Mouse (Mus musculus) erythroid progenitor cell, adult 5-6 weeks (primary cell): ENCODE measurements at regions not wholly inside any gene's neighbourhood (a gene's known extent, or its start where the extent isn't known, plus 50 kb on each side); places are given as distances from the start of the nearest gene placed in this dataset.
"Not testable (repeated sequence)": the region's sequence is repeated elsewhere in the genome, so short reads cannot be mapped to it uniquely, and the experiment has no call there.

Experiments
- ATAC-seq: replicated peaks from 2 replicates; pipeline ENCODE4 v1.8.0; 2016; ENCODE audit warnings: moderate number of reproducible peaks, mild to moderate bottlenecking, moderate TSS enrichment, inconsistent platforms; ENCODE audit not compliant: poor library complexity, low FRiP score, severe bottlenecking

DNA sequence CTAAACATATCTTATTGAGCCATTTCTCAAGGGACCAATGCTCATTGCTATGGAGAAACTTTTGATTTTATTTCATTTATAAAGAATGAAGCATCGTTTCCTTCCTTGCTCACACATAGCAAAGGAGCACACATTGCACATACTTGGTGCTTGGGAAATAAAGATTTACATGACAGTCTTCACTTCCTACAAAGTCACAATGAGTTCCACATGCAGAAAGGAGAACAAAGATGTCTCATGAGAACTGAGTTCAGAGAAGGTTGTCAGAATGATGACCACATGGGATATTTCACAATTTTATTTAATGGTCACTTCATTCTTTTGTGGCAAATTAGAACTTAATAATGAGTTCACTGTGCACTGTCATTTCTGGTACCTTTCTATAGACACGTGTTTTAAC is 114.3 kb upstream of the Egfr start:
- no peak for ATAC-seq

DNA sequence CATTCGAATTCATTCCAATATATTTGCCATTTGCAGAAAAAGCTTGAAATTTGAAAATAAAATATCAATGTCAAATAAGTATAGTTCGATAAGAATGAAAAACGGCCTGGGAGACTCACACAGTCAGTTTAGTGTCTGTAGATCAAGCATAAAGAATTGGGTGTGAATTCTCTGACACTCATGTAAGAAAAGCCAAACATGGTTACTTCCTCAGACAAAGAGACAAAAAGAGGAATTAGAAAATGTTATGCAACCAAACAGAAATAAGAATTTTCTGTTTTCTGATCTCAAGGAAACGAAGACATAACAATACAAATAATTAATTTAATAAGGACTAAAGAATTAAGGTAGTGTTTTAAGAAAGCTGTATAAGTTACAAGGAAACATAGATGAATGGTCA is 113.7 kb upstream of the Egfr start:
- no peak for ATAC-seq

DNA sequence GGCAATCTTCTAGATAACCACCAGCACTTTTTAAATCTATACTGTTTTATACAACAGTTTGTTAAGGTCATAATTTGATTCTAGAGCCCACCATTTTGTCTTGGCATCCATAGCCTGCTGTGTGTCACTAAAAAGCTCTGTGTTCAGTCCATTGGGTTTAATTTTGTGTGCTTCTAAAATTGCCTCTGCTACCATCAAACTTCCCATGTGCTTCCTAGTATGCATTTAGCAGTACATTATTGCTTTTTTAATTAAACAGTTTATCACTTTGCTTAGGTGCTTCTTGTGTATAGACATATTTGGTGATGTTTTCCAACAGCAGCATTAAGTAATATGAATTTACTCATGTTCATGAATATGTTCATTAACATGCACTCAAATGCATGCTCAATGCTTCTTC is 102.4 kb upstream of the Egfr start:
- no peak for ATAC-seq

DNA sequence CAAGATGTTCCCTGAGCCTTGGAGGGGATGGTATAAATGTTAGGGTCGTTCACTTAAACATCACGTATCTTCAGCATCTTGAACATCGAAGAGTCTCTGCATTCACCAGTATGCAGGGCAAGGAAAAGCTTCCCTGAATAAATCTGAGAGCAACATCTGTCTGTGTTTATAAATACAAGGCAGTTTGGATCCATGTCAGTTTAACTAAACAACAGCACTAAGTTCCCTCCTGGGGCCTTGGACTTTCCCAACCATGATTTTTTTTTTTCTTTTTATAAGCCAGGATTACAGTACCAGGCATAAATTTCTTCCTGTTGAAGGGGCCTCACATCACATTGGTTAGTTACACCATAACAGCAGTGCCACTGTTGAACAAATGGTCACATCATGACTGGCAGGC is 88.2 kb upstream of the Egfr start:
- ATAC-seq, result no peak

DNA sequence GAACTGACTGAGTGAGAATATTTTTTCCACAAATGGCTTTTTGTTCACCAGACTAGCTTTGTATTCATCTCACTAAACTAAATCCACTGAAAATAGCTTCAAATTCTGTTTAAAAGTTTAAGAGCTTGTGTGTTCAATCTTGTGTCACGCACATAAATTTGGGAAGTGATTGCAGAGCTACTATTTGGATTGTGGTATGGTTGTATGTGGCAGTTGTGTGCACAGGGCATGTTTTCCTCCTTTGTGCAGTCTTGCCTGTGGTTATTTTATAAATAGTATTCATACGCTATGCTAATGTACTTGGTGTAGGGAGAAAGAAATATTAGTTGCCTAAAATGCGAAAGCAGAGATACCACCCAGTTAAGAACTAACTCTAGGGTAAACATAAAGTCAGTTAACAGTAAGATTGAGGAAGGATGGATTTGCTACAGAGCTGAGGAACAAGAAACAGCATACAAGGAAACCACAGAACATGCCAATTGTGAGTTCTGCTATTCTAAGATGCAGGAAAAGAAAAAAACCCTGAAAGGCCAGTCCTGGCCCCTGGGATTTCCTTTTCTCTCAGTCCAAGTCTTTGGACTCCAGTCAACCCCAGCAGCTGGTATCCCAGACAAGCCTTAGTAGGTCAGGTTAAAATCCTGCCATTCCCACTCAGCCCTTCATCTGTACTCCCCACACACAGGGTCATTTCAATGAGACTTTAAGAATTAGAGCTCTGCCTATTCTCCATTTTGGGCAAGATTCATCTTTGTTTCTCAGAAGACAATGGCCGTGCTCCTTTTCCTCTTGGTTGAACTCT is 82.4 kb upstream of the Egfr start:
- no peak for ATAC-seq

DNA sequence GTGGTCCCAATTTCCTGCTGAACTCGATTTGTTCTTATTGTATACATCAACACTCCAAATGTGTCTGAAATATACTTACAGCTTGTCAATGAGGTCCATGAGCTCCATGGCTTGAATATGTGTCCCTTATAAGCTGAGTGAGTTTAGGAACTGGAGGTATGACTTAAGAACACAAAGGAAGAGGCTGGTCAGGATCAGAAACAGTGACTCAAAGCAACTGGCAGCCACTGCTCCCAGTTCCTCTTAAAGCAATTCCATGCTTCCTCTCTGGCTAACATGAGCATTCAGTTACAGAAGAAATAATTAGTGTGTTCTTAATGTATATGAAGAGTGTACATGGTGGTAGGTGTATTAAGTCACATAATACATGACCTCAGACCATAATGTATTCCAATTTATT is 81.7 kb upstream of the Egfr start:
- ATAC-seq, result no peak

DNA sequence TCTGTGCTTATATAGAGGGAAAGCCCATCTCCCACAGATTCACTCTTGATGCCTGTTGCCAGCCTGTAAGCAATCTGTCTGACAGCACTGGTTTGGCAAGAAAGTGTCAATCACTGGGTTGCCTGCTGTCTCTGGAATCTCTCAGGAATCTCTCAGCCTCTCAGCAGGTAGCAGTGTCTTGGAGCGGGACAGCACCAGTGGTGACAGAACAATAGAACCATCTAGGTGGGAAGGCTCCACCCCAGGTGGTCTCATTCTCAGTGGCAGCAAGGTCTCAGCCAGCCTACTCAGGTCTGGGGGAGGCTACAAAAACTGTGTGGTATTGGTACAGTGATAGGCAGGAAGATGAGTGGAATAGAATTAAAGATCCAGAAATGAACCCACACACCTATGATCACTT is 76.1 kb upstream of the Egfr start:
- ATAC-seq, result not testable (repeated sequence)

DNA sequence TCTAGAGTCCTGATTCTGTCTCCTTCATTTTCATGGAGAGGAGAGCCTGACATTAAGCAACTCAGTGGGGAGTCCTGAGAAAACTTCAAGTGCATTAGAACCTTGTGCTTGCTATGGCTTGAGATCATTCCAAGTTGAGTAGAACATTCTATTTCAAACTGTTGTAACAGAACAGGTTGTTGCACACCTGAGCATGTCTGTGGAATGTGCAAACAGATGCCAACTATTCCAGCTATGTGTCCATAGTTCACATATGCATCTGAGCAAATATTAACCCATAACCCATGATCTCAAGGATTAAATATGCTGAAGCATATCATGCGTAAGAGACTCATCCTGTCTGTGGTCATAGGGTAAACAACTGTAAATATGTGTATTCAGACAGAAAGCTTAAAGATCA is 68.5 kb upstream of the Egfr start:
- ATAC-seq, result no peak

DNA sequence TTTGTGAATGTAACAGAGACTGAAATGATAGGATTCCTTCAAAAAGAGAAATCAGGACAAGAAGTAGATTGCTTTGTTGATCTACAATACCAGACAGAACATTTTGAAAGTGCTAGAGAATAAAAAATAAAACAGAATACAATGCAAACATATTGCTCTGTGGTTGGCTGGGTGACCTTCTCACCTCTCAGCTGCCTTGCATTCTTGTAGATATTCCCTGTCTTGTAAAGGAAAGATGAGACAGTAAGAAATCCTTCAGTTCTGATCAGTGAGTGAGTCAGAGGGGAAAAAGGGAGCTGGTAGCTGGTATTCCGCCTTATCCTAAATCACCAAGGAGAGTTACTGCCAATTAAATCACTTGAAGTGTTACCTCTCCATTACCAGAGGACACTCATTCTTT is 56.4 kb upstream of the Egfr start:
- ATAC-seq, result no peak

DNA sequence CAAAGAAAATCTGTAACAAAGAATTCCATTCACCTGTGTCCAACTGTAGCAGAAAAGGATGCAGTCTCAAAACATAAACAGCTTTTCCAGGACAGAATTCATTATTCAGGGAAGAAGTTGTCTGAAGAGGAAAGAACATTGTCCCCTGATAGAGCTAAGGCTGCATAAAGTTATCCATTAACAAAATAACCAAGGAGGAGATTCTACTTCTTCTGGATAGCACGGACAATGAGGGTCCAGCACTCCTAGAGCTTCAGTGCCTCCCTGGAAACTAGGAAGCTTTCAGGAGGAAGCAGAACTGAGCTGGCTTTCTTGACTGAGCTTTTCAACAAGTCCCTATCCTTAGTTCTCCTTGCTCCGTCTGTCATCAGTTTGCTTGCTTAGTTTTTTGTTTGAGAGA is 55.2 kb upstream of the Egfr start:
- no peak for ATAC-seq

DNA sequence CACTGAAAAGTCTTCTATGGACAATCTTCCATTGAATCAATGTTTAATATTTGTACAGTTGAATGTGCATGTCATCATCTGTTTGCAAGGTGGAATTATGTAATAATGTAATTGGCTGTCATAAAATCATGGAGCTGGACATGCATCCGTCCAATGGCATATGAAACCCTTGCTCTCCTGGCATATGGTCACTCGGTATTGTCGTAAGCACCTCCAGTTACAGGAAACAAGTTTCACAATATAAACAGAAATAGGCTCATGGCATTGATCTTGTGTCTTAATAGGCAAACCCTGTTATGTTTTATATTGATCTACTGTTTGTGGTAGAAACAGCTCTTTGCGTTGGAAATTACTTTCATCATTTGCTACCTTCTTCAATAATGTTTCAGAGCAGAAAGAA is 50.2 kb upstream of the Egfr start:
- no peak for ATAC-seq
